Mouse (Mus musculus) lung, embryonic 14.5 days (tissue): ENCODE data around the gene Tmem150a. TPM values are rescaled to one million over a fixed set of nuclear protein-coding genes. Genes with fewer than 3 reads are reported as not detected.

Source experiments
- ATAC-seq: fragments of 200-750 bp; cut with Nextera tagmentation; 2 replicates; pipeline ENCODE4 v1.8.0; 2017; ENCODE audit warnings: mild to moderate bottlenecking, moderate TSS enrichment, moderate library complexity; ENCODE audit not compliant: insufficient read depth
- DNase-seq: peaks from one replicate; pipeline ENCODE4 v3.0.0-alpha.2; 2015
- H3K27ac ChIP-seq: fragments of 300-500 bp; sonication (generic); 2 replicates; pipeline ENCODE4 v1.5.1; 2014; ENCODE audit warnings: low read depth, mild to moderate bottlenecking, moderate library complexity
- H3K27me3 ChIP-seq: fragments of 300-500 bp; sonication (generic); 2 replicates; pipeline ENCODE4 v1.6.1; 2014; ENCODE audit warnings: low read length, control low read depth; ENCODE audit not compliant: insufficient read depth
- H3K36me3 ChIP-seq: fragments of 300-500 bp; sonication (generic); 2 replicates; pipeline ENCODE4 v1.6.1; 2014; ENCODE audit warnings: control low read depth; ENCODE audit not compliant: insufficient read depth
- H3K4me1 ChIP-seq: fragments of 300-500 bp; sonication (generic); 2 replicates; pipeline ENCODE4 v1.6.1; 2014; ENCODE audit warnings: antibody characterized with exemption, control low read depth; ENCODE audit not compliant: insufficient read depth
- H3K4me2 ChIP-seq: fragments of 300-500 bp; sonication (generic); 2 replicates; pipeline ENCODE4 v1.6.1; 2014; ENCODE audit warnings: mild to moderate bottlenecking
- H3K4me3 ChIP-seq: fragments of 300-500 bp; sonication (generic); 2 replicates; pipeline ENCODE4 v1.5.1; 2014; ENCODE audit warnings: low read depth, low read length
- H3K9ac ChIP-seq: fragments of 300-500 bp; sonication (generic); 2 replicates; pipeline ENCODE4 v1.6.1; 2014
- H3K9me3 ChIP-seq: fragments of 300-500 bp; sonication (generic); 2 replicates; pipeline ENCODE4 v1.6.1; 2016; ENCODE audit warnings: low read depth, low read length, control low read depth
- CTCF ChIP-seq: IDR thresholded peaks from 2 replicates; pipeline ENCODE4 v1.5.1; 2016; ENCODE audit warnings: antibody characterized with exemption, low read depth
- WGBS: fragments of 180-500 bp; shearing (Covaris S2); extraction: QIAGEN DNeasy Blood & Tissue Kit; methylation state at CpG from one replicate; pipeline ENCODE4 v1.1.7; 2014; 5-methylcytosine and 5-hydroxymethylcytosine counted together
- polyA plus RNA-seq: library from polyadenylated mRNA; unstranded; fragments of >200 nt; fragmentation: Nextera tagmentation; extraction: Ambion mirVana; gene quantifications from 2 replicates; pipeline ENCODE4 v1.2.1, GENCODE M21; 2014

Tmem150a gene
- polyA plus RNA-seq, 1 experiment from 2014 or later = 10.3 TPM

- H3K9me3 ChIP-seq = no peaks in the 10 kb centered on the region
These were observed 16.3 kb downstream of the Tmem150a start for GRCm38 (mm10) chr6:72371571-72371970.

GRCm38 (mm10) chr6:72373184-72373583, 17.9 kb downstream of the Tmem150a start:
- no peaks in the 10 kb centered on the region for H3K27me3 ChIP-seq
- no peaks in the 10 kb centered on the region for H3K9me3 ChIP-seq
- H3K4me1 ChIP-seq = peaks cover 14% of the 10 kb centered on the region; the same call in 1 of the 2 replicates
- H3K4me3 ChIP-seq = no peak overlapping the region
- H3K27ac ChIP-seq = peak overlapping the region; percentile 75
- DNase-seq (no peak), ATAC-seq (no peak)
- no peaks in the 10 kb centered on the region for H3K36me3 ChIP-seq
- no peak overlapping the region for H3K9ac ChIP-seq
- H3K4me2 ChIP-seq = no peak overlapping the region
- WGBS = 62% methylated on average over 4 of the region's 4 CpGs
- TF ChIP-seq CTCF = no peak

More at GRCm38 (mm10) chr6:72371571-72371970, 16.3 kb downstream of the Tmem150a start:
- H3K27ac ChIP-seq = peak overlapping the region; percentile 79
- no peaks in the 10 kb centered on the region for H3K36me3 ChIP-seq
- peak; percentile 15 for DNase-seq
- no peak overlapping the region for H3K4me3 ChIP-seq
- H3K4me2 ChIP-seq = 0 out of 2 replicates have a peak overlapping the region, but pooled peaks have one; percentile 7
- peaks cover 14% of the 10 kb centered on the region; the same call in 1 of the 2 replicates for H3K4me1 ChIP-seq
- ATAC-seq = peak; percentile 39; the same call in 1 of the 2 replicates
- TF ChIP-seq CTCF = no peak
- WGBS = 4% methylated on average over 1 of the region's 1 CpGs
- H3K27me3 ChIP-seq = no peaks in the 10 kb centered on the region
- H3K9ac ChIP-seq = no peak overlapping the region

GRCm38 (mm10) chr6:72374206-72374605, 19.0 kb downstream of the Tmem150a start:
- H3K9ac ChIP-seq = no peak overlapping the region

GRCm38 (mm10) chr6:72374820-72375563, 19.7 kb downstream of the Tmem150a start:
- H3K27me3 ChIP-seq = no peaks in the 10 kb centered on the region
- WGBS = 75% methylated on average over 15 of the region's 15 CpGs
- ATAC-seq = no peak
- H3K9ac ChIP-seq = no peak overlapping the region
- no peak overlapping the region for H3K4me3 ChIP-seq
- no peak overlapping the region for H3K27ac ChIP-seq
- H3K4me2 ChIP-seq = no peak overlapping the region
- no peaks in the 10 kb centered on the region for H3K36me3 ChIP-seq
- no peaks in the 10 kb centered on the region for H3K9me3 ChIP-seq
- peaks cover 14% of the 10 kb centered on the region; the same call in 1 of the 2 replicates for H3K4me1 ChIP-seq
- no peak for DNase-seq
- no peak for TF ChIP-seq CTCF

More at GRCm38 (mm10) chr6:72374206-72374605, 19.0 kb downstream of the Tmem150a start:
- Histone ChIP-seq H3K4me3 (no peak overlapping the region), H3K27ac (no peak overlapping the region; the same call in 1 of the 2 replicates), H3K27me3 (no peaks in the 10 kb centered on the region), H3K4me2 (0 out of 2 replicates have a peak overlapping the region, but pooled peaks have one; percentile 3), H3K4me1 (peaks cover 14% of the 10 kb centered on the region; the same call in 1 of the 2 replicates), H3K9me3 (no peaks in the 10 kb centered on the region), H3K36me3 (no peaks in the 10 kb centered on the region)
- 37% methylated on average over 7 of the region's 7 CpGs for whole genome bisulfite sequencing
- DNase-seq = peak; percentile 23
- TF ChIP-seq CTCF = no peak
- ATAC-seq = no peak; the same call in 1 of the 2 replicates

GRCm38 (mm10) chr6:72378510-72379234, 23.4 kb downstream of the Tmem150a start:
- Histone ChIP-seq H3K27ac (no peak overlapping the region), H3K9me3 (no peaks in the 10 kb centered on the region), H3K9ac (no peak overlapping the region), H3K36me3 (no peaks in the 10 kb centered on the region), H3K4me2 (peak overlapping the region; percentile 73), H3K27me3 (no peaks in the 10 kb centered on the region), H3K4me3 (peak overlapping the region; percentile 55; the same call in 1 of the 2 replicates), H3K4me1 (peaks cover 7% of the 10 kb centered on the region; the same call in 1 of the 2 replicates)
- ATAC-seq = no peak
- DNase-seq = no peak
- 81% methylated on average over 8 of the region's 8 CpGs for WGBS
- TF ChIP-seq CTCF = no peak

GRCm38 (mm10) chr6:72379377-72380130, 24.3 kb downstream of the Tmem150a start:
- peak overlapping the region; percentile 73 for H3K4me2 ChIP-seq
- no peaks in the 10 kb centered on the region for H3K4me1 ChIP-seq
- TF ChIP-seq CTCF = no peak
- H3K9me3 ChIP-seq = no peaks in the 10 kb centered on the region
- H3K36me3 ChIP-seq = no peaks in the 10 kb centered on the region
- ATAC-seq = peak; percentile 6; the same call in 1 of the 2 replicates
- peak; percentile 15 for DNase-seq
- H3K27ac ChIP-seq = peak overlapping the region; percentile 44; the same call in 1 of the 2 replicates
- H3K4me3 ChIP-seq = peak overlapping the region; percentile 55
- 41% methylated on average over 7 of the region's 7 CpGs for WGBS
- H3K9ac ChIP-seq = peak overlapping the region; percentile 67
- no peaks in the 10 kb centered on the region for H3K27me3 ChIP-seq
